ENCODE assay signal across 8 mouse cellular contexts in the genomic region with DNA sequence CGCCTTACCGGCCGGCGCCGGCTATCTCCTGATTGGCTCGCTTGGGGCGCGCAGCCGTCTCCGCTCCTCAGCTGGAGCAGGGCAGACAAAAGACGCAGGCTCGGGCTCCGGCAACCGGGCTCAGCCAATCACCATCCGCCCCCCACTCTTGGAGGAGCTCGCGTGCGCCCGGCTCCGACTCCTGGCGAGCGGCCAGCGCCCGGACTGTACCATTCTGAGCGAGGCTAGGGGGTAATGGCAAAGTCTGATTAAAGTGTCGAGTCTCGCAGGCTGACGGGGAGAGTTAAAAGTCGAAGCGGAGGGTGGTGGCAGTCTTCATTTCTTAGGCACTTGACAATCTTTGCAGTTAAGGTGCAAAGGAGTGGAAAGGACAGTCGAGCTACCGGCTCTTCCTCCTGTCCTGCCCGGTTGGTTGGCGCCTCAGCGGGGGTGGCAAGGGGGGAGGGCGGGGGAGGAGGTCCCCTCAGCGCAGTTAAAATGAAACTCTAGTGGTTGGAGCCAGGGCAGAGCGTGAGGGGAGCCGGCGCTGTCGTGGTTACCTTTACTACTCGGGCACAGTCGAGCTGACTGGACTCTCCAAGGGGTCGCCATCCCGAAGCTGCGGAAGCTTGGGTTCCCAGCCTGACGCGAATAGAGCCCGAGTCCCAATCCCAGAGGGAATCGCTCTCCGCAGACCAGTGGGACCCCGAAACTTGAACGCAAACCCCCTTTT. TPM values are rescaled to one million over a fixed set of nuclear protein-coding genes. Genes with fewer than 3 reads are reported as not detected.
DNase-seq lines count a peak whose midpoint lies in the region; ATAC-seq lines count a peak whose summit lies in the region.

A gene (plus strand): TSS at position 479 of the 712 bp plus-strand sequence.

- peak within 1 kb of the TSS; percentile 100 for H3K27ac ChIP-seq in hindbrain, embryonic 15.5 days (replicated peaks)

- peak; percentile 99 for ATAC-seq in hindbrain, embryonic 15.5 days (ENCODE audit: low FRiP score, low read depth)

- no peaks in the 10 kb centered on the region for H3K36me3 ChIP-seq in hindbrain, embryonic 15.5 days

- DNase-seq in T-cell, adult 2 months (ENCODE audit: low spot score) = peak; percentile 98
- DNase-seq in cerebellum, postnatal 36 days = peak; percentile 98 to 99
- DNase-seq in frontal cortex, postnatal 36 days (ENCODE audit: low spot score in 2 of 2) = peak; percentile 98 to 99
- peak; percentile 98 for DNase-seq in left cerebral cortex, adult 11 months (ENCODE audit: low spot score)
- peak; percentile 98 to 100 for DNase-seq in lung, postnatal 4 days
- DNase-seq in retina, postnatal 7 days (ENCODE audit: low read depth, low spot score) = peak; percentile 97
- peak; percentile 98 for DNase-seq in urinary bladder, adult 2 months (ENCODE audit: low spot score)

- H3K9ac ChIP-seq in hindbrain, embryonic 15.5 days = peak within 1 kb of the TSS; percentile 91

- H3K9me3 ChIP-seq in hindbrain, embryonic 15.5 days = no peaks in the 10 kb centered on the region

- WGBS in hindbrain, embryonic 15.5 days = under 1% methylated on average over 52 of the region's 53 CpGs

- peak within 1 kb of the TSS; percentile 70 for H3K4me2 ChIP-seq in hindbrain, embryonic 15.5 days

- H3K27me3 ChIP-seq in hindbrain, embryonic 15.5 days = no peaks in the 10 kb centered on the region

- H3K4me3 ChIP-seq in hindbrain, embryonic 15.5 days = peak within 1 kb of the TSS; percentile 63

- peaks cover 12% of the 10 kb centered on the region for H3K4me1 ChIP-seq in hindbrain, embryonic 15.5 days (replicated peaks)

RNA-seq across cellular contexts. Expression of the gene that starts here (rescaled TPM):
- 55.5 and 58.4 TPM in 2 replicates for polyA plus RNA-seq in hindbrain, embryonic 15.5 days (2015; fragmentation: Nextera tagmentation; extraction: Ambion mirVana)
- polyA plus RNA-seq in urinary bladder, adult 2 months (2012; rRNA removed) = 17.8 and 18.0 TPM in 2 replicates

Comparison
In these comparisons a context has a peak if more than half of its experiments do, and no peak if none do; other contexts are left out.
1. Peak in every context shown above with its lines: DNase-seq, ATAC-seq, H3K4me3 ChIP-seq and H3K27ac ChIP-seq.